Mouse (Mus musculus): Measurements from ENCODE around the gene Fndc1. TPM values are rescaled to one million over a fixed set of nuclear protein-coding genes. Genes with fewer than 3 reads are reported as not detected.

The Fndc1 gene
- polyA plus RNA-seq, 1 experiment from 2014 or later = 7.8 TPM

- no peaks in the 10 kb centered on the region for H3K4me1 ChIP-seq (ENCODE audit: control insufficient read depth, insufficient read depth, low read length)
- H3K4me2 ChIP-seq (ENCODE audit: low read length) = no peak overlapping the region
- H3K4me3 ChIP-seq (ENCODE audit: low read depth, low read length) = no peak overlapping the region
- H3K36me3 ChIP-seq (ENCODE audit: control insufficient read depth, insufficient read depth, low read length) = no peaks in the 10 kb centered on the region
- H3K9me3 ChIP-seq (replicated peaks; ENCODE audit: control insufficient read depth, low read length, poor library complexity, severe bottlenecking) = no peaks in the 10 kb centered on the region
- ATAC-seq = no peak
- no peak overlapping the region for H3K9ac ChIP-seq (ENCODE audit: low read depth, low read length)
- H3K27ac ChIP-seq (ENCODE audit: low read length) = no peak overlapping the region
- WGBS = 73% methylated on average over 12 of the region's 12 CpGs
- no peaks in the 10 kb centered on the region for H3K27me3 ChIP-seq (ENCODE audit: control insufficient read depth, insufficient read depth, low read depth, low read length)
Observed at GRCm38 (mm10) chr17:7840505-7841290, 13.6 kb upstream of the Fndc1 start.

GRCm38 (mm10) chr17:7827586-7827985 is 484 bp upstream of the Fndc1 start:
- Histone ChIP-seq H3K36me3 (ENCODE audit: control insufficient read depth, insufficient read depth, low read length) (no peaks in the 10 kb centered on the region), H3K4me2 (ENCODE audit: low read length) (peak overlapping the region; percentile 99), H3K9me3 (replicated peaks; ENCODE audit: control insufficient read depth, low read length, poor library complexity, severe bottlenecking) (no peaks in the 10 kb centered on the region), H3K4me1 (ENCODE audit: control insufficient read depth, insufficient read depth, low read length) (peaks cover 9% of the 10 kb centered on the region), H3K27ac (ENCODE audit: low read length) (no peak overlapping the region), H3K9ac (ENCODE audit: low read depth, low read length) (peak overlapping the region; percentile 74), H3K27me3 (ENCODE audit: control insufficient read depth, insufficient read depth, low read depth, low read length) (peaks cover 5% of the 10 kb centered on the region), H3K4me3 (ENCODE audit: low read depth, low read length) (peak overlapping the region; percentile 60)
- WGBS = 5% methylated on average over 16 of the region's 16 CpGs
- ATAC-seq = peak; percentile 39; the same call in 1 of the 2 replicates

GRCm38 (mm10) chr17:7825416-7825815 is 1.7 kb downstream of the Fndc1 start:
- Histone ChIP-seq H3K4me1 (ENCODE audit: control insufficient read depth, insufficient read depth, low read length) (peaks cover 9% of the 10 kb centered on the region), H3K27me3 (ENCODE audit: control insufficient read depth, insufficient read depth, low read depth, low read length) (peaks cover 5% of the 10 kb centered on the region), H3K4me2 (ENCODE audit: low read length) (no peak overlapping the region; the same call in 1 of the 2 replicates), H3K9me3 (replicated peaks; ENCODE audit: control insufficient read depth, low read length, poor library complexity, severe bottlenecking) (no peaks in the 10 kb centered on the region), H3K9ac (ENCODE audit: low read depth, low read length) (no peak overlapping the region), H3K4me3 (ENCODE audit: low read depth, low read length) (no peak overlapping the region), H3K36me3 (ENCODE audit: control insufficient read depth, insufficient read depth, low read length) (no peaks in the 10 kb centered on the region), H3K27ac (ENCODE audit: low read length) (no peak overlapping the region)
- WGBS = 68% methylated on average over 9 of the region's 9 CpGs
- no peak for ATAC-seq

- H3K27me3 ChIP-seq (ENCODE audit: control insufficient read depth, insufficient read depth, low read depth, low read length) = peaks cover 5% of the 10 kb centered on the region
- H3K4me2 ChIP-seq (ENCODE audit: low read length) = no peak overlapping the region
- no peak overlapping the region for H3K9ac ChIP-seq (ENCODE audit: low read depth, low read length)
- no peak overlapping the region for H3K27ac ChIP-seq (ENCODE audit: low read length)
- no peak for ATAC-seq
- WGBS = 34% methylated on average over 17 of the region's 17 CpGs
- no peaks in the 10 kb centered on the region for H3K9me3 ChIP-seq (replicated peaks; ENCODE audit: control insufficient read depth, low read length, poor library complexity, severe bottlenecking)
- no peaks in the 10 kb centered on the region for H3K36me3 ChIP-seq (ENCODE audit: control insufficient read depth, insufficient read depth, low read length)
- H3K4me1 ChIP-seq (ENCODE audit: control insufficient read depth, insufficient read depth, low read length) = no peaks in the 10 kb centered on the region; the same call in 1 of the 2 replicates
- H3K4me3 ChIP-seq (ENCODE audit: low read depth, low read length) = no peak overlapping the region
Observed at GRCm38 (mm10) chr17:7821553-7822186, 5.4 kb downstream of the Fndc1 start.

- no peak overlapping the region for H3K27ac ChIP-seq (ENCODE audit: low read length)
- H3K9me3 ChIP-seq (replicated peaks; ENCODE audit: control insufficient read depth, low read length, poor library complexity, severe bottlenecking) = no peaks in the 10 kb centered on the region
- no peak overlapping the region for H3K4me3 ChIP-seq (ENCODE audit: low read depth, low read length)
- H3K4me2 ChIP-seq (ENCODE audit: low read length) = no peak overlapping the region
- no peaks in the 10 kb centered on the region for H3K36me3 ChIP-seq (ENCODE audit: control insufficient read depth, insufficient read depth, low read length)
- WGBS = 85% methylated on average over 7 of the region's 7 CpGs
- no peak for ATAC-seq
- H3K27me3 ChIP-seq (ENCODE audit: control insufficient read depth, insufficient read depth, low read depth, low read length) = no peaks in the 10 kb centered on the region; the same call in 1 of the 2 replicates
- H3K4me1 ChIP-seq (ENCODE audit: control insufficient read depth, insufficient read depth, low read length) = no peaks in the 10 kb centered on the region
- no peak overlapping the region for H3K9ac ChIP-seq (ENCODE audit: low read depth, low read length)
Observed at GRCm38 (mm10) chr17:7820176-7820575, 6.9 kb downstream of the Fndc1 start.

GRCm38 (mm10) chr17:7816602-7817001 is 10.5 kb downstream of the Fndc1 start:
- WGBS = 76% methylated on average over 2 of the region's 2 CpGs
- ATAC-seq = no peak
- no peak overlapping the region for H3K4me3 ChIP-seq (ENCODE audit: low read depth, low read length)
- H3K9me3 ChIP-seq (replicated peaks; ENCODE audit: control insufficient read depth, low read length, poor library complexity, severe bottlenecking) = no peaks in the 10 kb centered on the region
- H3K4me1 ChIP-seq (ENCODE audit: control insufficient read depth, insufficient read depth, low read length) = no peaks in the 10 kb centered on the region
- H3K4me2 ChIP-seq (ENCODE audit: low read length) = no peak overlapping the region
- no peaks in the 10 kb centered on the region for H3K27me3 ChIP-seq (ENCODE audit: control insufficient read depth, insufficient read depth, low read depth, low read length)
- H3K27ac ChIP-seq (ENCODE audit: low read length) = no peak overlapping the region
- H3K36me3 ChIP-seq (ENCODE audit: control insufficient read depth, insufficient read depth, low read length) = no peaks in the 10 kb centered on the region
- no peak overlapping the region for H3K9ac ChIP-seq (ENCODE audit: low read depth, low read length)

GRCm38 (mm10) chr17:7814433-7814832 is 12.7 kb downstream of the Fndc1 start:
- Histone ChIP-seq H3K9me3 (replicated peaks; ENCODE audit: control insufficient read depth, low read length, poor library complexity, severe bottlenecking) (no peaks in the 10 kb centered on the region), H3K36me3 (ENCODE audit: control insufficient read depth, insufficient read depth, low read length) (no peaks in the 10 kb centered on the region), H3K4me2 (ENCODE audit: low read length) (no peak overlapping the region), H3K27ac (ENCODE audit: low read length) (no peak overlapping the region), H3K9ac (ENCODE audit: low read depth, low read length) (no peak overlapping the region), H3K27me3 (ENCODE audit: control insufficient read depth, insufficient read depth, low read depth, low read length) (no peaks in the 10 kb centered on the region), H3K4me1 (ENCODE audit: control insufficient read depth, insufficient read depth, low read length) (no peaks in the 10 kb centered on the region), H3K4me3 (ENCODE audit: low read depth, low read length) (no peak overlapping the region)
- 63% methylated on average over 3 of the region's 3 CpGs for WGBS
- no peak for ATAC-seq

GRCm38 (mm10) chr17:7808043-7808442 is 19.1 kb downstream of the Fndc1 start:
- no peaks in the 10 kb centered on the region for H3K9me3 ChIP-seq (replicated peaks; ENCODE audit: control insufficient read depth, low read length, poor library complexity, severe bottlenecking)
- no peak overlapping the region for H3K4me3 ChIP-seq (ENCODE audit: low read depth, low read length)
- no peaks in the 10 kb centered on the region for H3K27me3 ChIP-seq (ENCODE audit: control insufficient read depth, insufficient read depth, low read depth, low read length)
- no peaks in the 10 kb centered on the region for H3K36me3 ChIP-seq (ENCODE audit: control insufficient read depth, insufficient read depth, low read length)
- H3K4me2 ChIP-seq (ENCODE audit: low read length) = no peak overlapping the region
- WGBS = 84% methylated on average over 2 of the region's 2 CpGs
- H3K27ac ChIP-seq (ENCODE audit: low read length) = no peak overlapping the region
- no peaks in the 10 kb centered on the region for H3K4me1 ChIP-seq (ENCODE audit: control insufficient read depth, insufficient read depth, low read length)
- H3K9ac ChIP-seq (ENCODE audit: low read depth, low read length) = no peak overlapping the region
- ATAC-seq = no peak

GRCm38 (mm10) chr17:7805105-7805504 is 22.0 kb downstream of the Fndc1 start:
- Histone ChIP-seq H3K4me1 (ENCODE audit: control insufficient read depth, insufficient read depth, low read length) (no peaks in the 10 kb centered on the region), H3K4me2 (ENCODE audit: low read length) (no peak overlapping the region), H3K4me3 (ENCODE audit: low read depth, low read length) (no peak overlapping the region), H3K9ac (ENCODE audit: low read depth, low read length) (no peak overlapping the region), H3K27ac (ENCODE audit: low read length) (no peak overlapping the region), H3K27me3 (ENCODE audit: control insufficient read depth, insufficient read depth, low read depth, low read length) (no peaks in the 10 kb centered on the region), H3K9me3 (replicated peaks; ENCODE audit: control insufficient read depth, low read length, poor library complexity, severe bottlenecking) (no peaks in the 10 kb centered on the region), H3K36me3 (ENCODE audit: control insufficient read depth, insufficient read depth, low read length) (no peaks in the 10 kb centered on the region)
- 84% methylated on average over 6 of the region's 6 CpGs for WGBS
- no peak for ATAC-seq

Data from midbrain, embryonic 16.5 days (tissue).